In genomic region chr17:47834482-47834767, GRCm38 (mm10) we compare ENCODE assay signal across 8 mouse cellular contexts. TPM values are rescaled to one million over a fixed set of nuclear protein-coding genes. Genes with fewer than 3 reads are reported as not detected.
DNase-seq lines count a peak whose midpoint lies in the region; ATAC-seq lines count a peak whose summit lies in the region.

Gene Mdfi (minus strand): TSS chr17:47834691.

- peak within 1 kb of the TSS; percentile 88 for H3K4me2 ChIP-seq in limb, embryonic 12.5 days
- H3K4me2 ChIP-seq in midbrain, embryonic 16.5 days (ENCODE audit: low read length), result peak within 1 kb of the TSS; percentile 81

- peaks cover 12% of the 10 kb centered on the region; the same call in 1 of the 2 replicates for H3K36me3 ChIP-seq in forebrain, embryonic 10.5 days (replicated peaks)
- H3K36me3 ChIP-seq in limb, embryonic 12.5 days, result peaks cover 14% of the 10 kb centered on the region
- H3K36me3 ChIP-seq in midbrain, embryonic 16.5 days (ENCODE audit: control insufficient read depth, insufficient read depth, low read length), result no peaks in the 10 kb centered on the region

- H3K27me3 ChIP-seq in forebrain, embryonic 10.5 days (ENCODE audit: poor library complexity, severe bottlenecking), result peaks cover 88% of the 10 kb centered on the region
- H3K27me3 ChIP-seq in limb, embryonic 12.5 days, result peaks cover 26% of the 10 kb centered on the region
- H3K27me3 ChIP-seq in midbrain, embryonic 16.5 days (ENCODE audit: control insufficient read depth, insufficient read depth, low read depth, low read length), result peaks cover 39% of the 10 kb centered on the region

- peak within 1 kb of the TSS; percentile 74 for H3K4me3 ChIP-seq in forebrain, embryonic 10.5 days
- H3K4me3 ChIP-seq in limb, embryonic 12.5 days (replicated peaks), result peak within 1 kb of the TSS; percentile 87
- H3K4me3 ChIP-seq in midbrain, embryonic 16.5 days (ENCODE audit: low read depth, low read length), result peak within 1 kb of the TSS; percentile 46; the same call in 1 of the 2 replicates

- H3K27ac ChIP-seq in forebrain, embryonic 10.5 days, result peak within 1 kb of the TSS; percentile 85
- H3K27ac ChIP-seq in limb, embryonic 12.5 days, result peak within 1 kb of the TSS; percentile 92
- no peak within 1 kb of the TSS for H3K27ac ChIP-seq in midbrain, embryonic 16.5 days (ENCODE audit: low read length)

- H3K4me1 ChIP-seq in forebrain, embryonic 10.5 days, result peaks cover 57% of the 10 kb centered on the region
- H3K4me1 ChIP-seq in limb, embryonic 12.5 days (replicated peaks), result peaks cover 46% of the 10 kb centered on the region
- peaks cover 9% of the 10 kb centered on the region for H3K4me1 ChIP-seq in midbrain, embryonic 16.5 days (ENCODE audit: control insufficient read depth, insufficient read depth, low read length)

- H3K9ac ChIP-seq in limb, embryonic 12.5 days (replicated peaks), result peak within 1 kb of the TSS; percentile 89
- H3K9ac ChIP-seq in midbrain, embryonic 16.5 days (ENCODE audit: low read depth, low read length), result no peak within 1 kb of the TSS

- H3K9me3 ChIP-seq in forebrain, embryonic 10.5 days, result no peaks in the 10 kb centered on the region
- no peaks in the 10 kb centered on the region for H3K9me3 ChIP-seq in limb, embryonic 12.5 days
- no peaks in the 10 kb centered on the region for H3K9me3 ChIP-seq in midbrain, embryonic 16.5 days (replicated peaks; ENCODE audit: control insufficient read depth, low read length, poor library complexity, severe bottlenecking)

- DNase-seq in kidney, postnatal 14 days, result peak; percentile 32
- DNase-seq in kidney, adult 11 months, result no peak
- no peak for DNase-seq in forebrain, embryonic 10.5 days (ENCODE audit: extremely low spot score, low spot score)
- no peak for DNase-seq in cerebellum, adult 8-10 months
- DNase-seq in T-cell, adult 2 months (ENCODE audit: low spot score), result no peak
- DNase-seq in embryo, embryonic 10 days (ENCODE audit: low spot score), result no peak

- 2% methylated on average over 18 of the region's 18 CpGs for WGBS in forebrain, embryonic 10.5 days
- 2% methylated on average over 18 of the region's 18 CpGs for WGBS in limb, embryonic 12.5 days
- 4% methylated on average over 18 of the region's 18 CpGs for WGBS in midbrain, embryonic 16.5 days

- no peak for ATAC-seq in limb, embryonic 12.5 days (ENCODE audit: insufficient number of reproducible peaks, insufficient read depth, low FRiP score, low TSS enrichment, low read depth)
- no peak for ATAC-seq in midbrain, embryonic 16.5 days

RNA-seq across cellular contexts. Expression of gene Mdfi, which starts in this region (rescaled TPM):
- polyA plus RNA-seq in forebrain, embryonic 10.5 days (2016; fragmentation: Nextera tagmentation; extraction: Ambion mirVana), result 13.1 and 13.2 TPM in 2 replicates
- polyA plus RNA-seq in limb, embryonic 12.5 days (2016; fragmentation: Nextera tagmentation; extraction: Ambion mirVana), result 32.1 and 44.7 TPM in 2 replicates
- polyA plus RNA-seq in midbrain, embryonic 16.5 days (2015; fragmentation: Nextera tagmentation; extraction: Ambion mirVana), result 2.4 and 2.9 TPM in 2 replicates
